Mouse (Mus musculus): ENCODE results near the gene Psma5. TPM values are rescaled to one million over a fixed set of nuclear protein-coding genes. Genes with fewer than 3 reads are reported as not detected.
A peak's percentile ranks its signal among the peaks of the same experiment; 100 is the strongest.
"Not testable (repeated sequence)": the region's sequence is repeated elsewhere in the genome, so short reads cannot be mapped to it uniquely, and the experiment has no call there.

Gene Psma5
- polyA plus RNA-seq, 1 experiment, result 191 TPM

DNA sequence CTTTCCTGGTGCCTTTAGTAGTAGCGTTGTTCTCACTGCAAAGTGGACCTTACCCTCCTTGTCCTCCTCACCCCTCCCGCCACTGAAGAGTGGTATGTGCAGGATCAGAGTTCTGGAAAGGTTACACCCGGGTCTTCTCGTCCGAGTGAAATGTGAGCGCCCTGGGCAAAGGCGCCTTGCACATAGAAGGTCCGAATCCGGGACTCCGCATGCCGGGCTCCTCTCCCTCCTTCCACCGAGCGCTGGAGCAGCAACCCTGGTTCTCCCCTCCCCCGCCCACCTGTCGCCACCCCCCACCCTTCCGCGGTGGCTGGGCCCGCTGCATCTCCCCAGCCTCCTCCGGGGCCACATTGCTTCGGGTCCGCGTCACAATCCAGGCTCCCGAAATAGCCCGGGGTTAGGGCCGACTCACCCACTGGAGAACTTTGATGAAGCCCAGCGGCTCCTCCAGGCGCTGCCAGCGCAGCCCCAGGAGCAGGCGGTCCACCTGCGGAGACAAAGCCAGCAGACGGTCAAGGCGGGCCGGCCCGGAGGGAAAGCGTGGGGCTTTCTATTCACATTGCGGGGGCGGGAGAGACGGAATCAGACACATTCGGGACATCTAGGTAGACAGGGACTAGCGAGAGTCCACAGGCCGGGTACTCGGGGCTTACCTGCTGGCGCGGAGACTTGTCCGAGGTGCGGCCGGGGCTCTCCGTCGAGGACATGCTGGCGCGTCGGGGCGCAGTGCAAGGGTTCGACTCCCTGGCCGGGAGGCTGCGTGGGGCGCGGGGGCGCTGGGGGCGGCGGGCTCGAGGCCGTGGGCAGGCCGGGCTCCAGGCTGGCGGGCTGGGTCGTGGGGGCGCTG lies 30.8 kb upstream of the Psma5 start:
- Histone ChIP-seq H3ac (ENCODE audit: control insufficient read depth, insufficient read length) (no peak overlapping the region), H3K36me3 (ENCODE audit: control insufficient read depth, insufficient read depth) (no peaks in the 10 kb centered on the region), H3K4me3 (no peak overlapping the region), H3K27me3 (ENCODE audit: control insufficient read depth, insufficient read depth, insufficient read length) (peaks cover 56% of the 10 kb centered on the region), H3K79me2 (ENCODE audit: control insufficient read depth, insufficient read depth) (no peaks in the 10 kb centered on the region), H3K4me2 (ENCODE audit: low read depth) (no peak overlapping the region)
- no peak for TF ChIP-seq MYOG (IDR thresholded peaks at IDR 0.05; ENCODE audit: control insufficient read depth in 1 of 3, insufficient read depth in 1 of 3, insufficient read length in 2 of 3, low read depth in 2 of 3)
- no peak for TF ChIP-seq E2F4 (IDR thresholded peaks at IDR 0.05; ENCODE audit: insufficient read depth)
- TF ChIP-seq MYOD1 (IDR thresholded peaks at IDR 0.05; ENCODE audit: control insufficient read depth in 1 of 3, insufficient read length in 2 of 3, low read depth in 2 of 3), result peak in 1 of 3 experiments; percentile 54
- no peak for TF ChIP-seq USF1 (IDR thresholded peaks at IDR 0.05; ENCODE audit: low read depth)

DNA sequence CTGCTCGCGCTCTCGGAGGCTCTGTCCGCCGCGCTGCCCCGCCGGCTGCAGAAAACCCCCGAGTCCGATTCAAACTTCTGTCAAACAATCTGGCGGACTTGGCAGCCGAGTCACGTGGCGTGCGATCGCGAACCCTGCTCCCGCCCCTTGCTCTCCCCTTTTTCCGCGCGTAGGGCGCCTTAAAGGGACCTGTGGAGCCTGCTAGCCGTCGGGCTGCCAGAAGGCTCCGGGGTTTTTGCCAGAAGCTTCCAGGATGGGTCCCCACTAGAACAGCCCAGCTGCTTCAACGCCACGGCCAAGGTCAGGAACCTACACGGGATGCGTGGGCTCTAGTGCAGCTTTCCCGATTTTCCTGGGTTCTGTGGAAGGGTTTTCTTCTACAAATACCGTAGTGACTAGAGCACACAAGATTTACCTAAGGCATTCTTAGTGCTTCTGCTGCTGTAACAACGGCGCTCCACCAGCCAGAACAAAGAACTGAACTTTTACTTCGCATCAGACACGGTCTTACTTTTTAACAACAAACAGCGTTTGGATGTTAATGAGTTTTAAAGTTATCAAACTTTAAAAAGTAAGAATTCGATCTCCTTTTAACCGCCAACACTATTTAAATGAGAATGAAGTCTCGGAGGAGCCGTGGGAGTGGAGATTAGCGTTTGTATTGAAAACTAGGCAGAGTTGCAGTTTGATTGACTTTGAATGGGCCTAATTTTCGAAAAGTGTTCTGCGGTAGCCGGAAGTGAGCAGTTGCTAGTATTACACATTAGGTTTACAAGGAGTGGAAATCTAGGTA lies 30.0 kb upstream of the Psma5 start, which contains the start of gene Sypl2:
Sypl2 (minus strand) TSS at position 91 of the 793 bp plus-strand sequence.
- H3K36me3 ChIP-seq (ENCODE audit: control insufficient read depth, insufficient read depth), result no peaks in the 10 kb centered on the region
- H3K4me3 ChIP-seq, result no peak within 1 kb of the TSS
- H3K4me2 ChIP-seq (ENCODE audit: low read depth), result peak within 1 kb of the TSS; percentile 6
- no peak for TF ChIP-seq MAX (IDR thresholded peaks at IDR 0.05; ENCODE audit: low read depth)
- no peak for TF ChIP-seq TCF12 (IDR thresholded peaks at IDR 0.05; ENCODE audit: insufficient read depth, poor library complexity, severe bottlenecking)
- TF ChIP-seq USF1 (IDR thresholded peaks at IDR 0.05; ENCODE audit: low read depth), result no peak
- TF ChIP-seq TCF3 (IDR thresholded peaks at IDR 0.05; ENCODE audit: insufficient read length, low read depth), result no peak
- TF ChIP-seq MYOD1 (IDR thresholded peaks at IDR 0.05; ENCODE audit: control insufficient read depth in 1 of 3, insufficient read length in 2 of 3, low read depth in 2 of 3), result no peak
- no peak for TF ChIP-seq E2F4 (IDR thresholded peaks at IDR 0.05; ENCODE audit: insufficient read depth)
- no peak for TF ChIP-seq POLR2AphosphoS2 (IDR thresholded peaks at IDR 0.05; ENCODE audit: insufficient read length, low read depth)
- TF ChIP-seq MYOG (IDR thresholded peaks at IDR 0.05; ENCODE audit: control insufficient read depth in 1 of 3, insufficient read depth in 1 of 3, insufficient read length in 2 of 3, low read depth in 2 of 3), result no peak
- TF ChIP-seq CEBPB (IDR thresholded peaks at IDR 0.05; ENCODE audit: insufficient read depth, poor library complexity, severe bottlenecking), result no peak
- TF ChIP-seq POLR2A (IDR thresholded peaks at IDR 0.05; ENCODE audit: insufficient read length, low read depth), result no peak
- no peak for TF ChIP-seq SRF (IDR thresholded peaks at IDR 0.05; ENCODE audit: control insufficient read depth, insufficient read length, low read depth)
- TF ChIP-seq REST (IDR thresholded peaks at IDR 0.05; ENCODE audit: insufficient read depth, insufficient read length), result no peak
- peaks cover 50% of the 10 kb centered on the region for H3K27me3 ChIP-seq (ENCODE audit: control insufficient read depth, insufficient read depth, insufficient read length)
- H3K79me2 ChIP-seq (ENCODE audit: control insufficient read depth, insufficient read depth), result no peaks in the 10 kb centered on the region
- H3ac ChIP-seq (ENCODE audit: control insufficient read depth, insufficient read length), result no peak within 1 kb of the TSS

DNA sequence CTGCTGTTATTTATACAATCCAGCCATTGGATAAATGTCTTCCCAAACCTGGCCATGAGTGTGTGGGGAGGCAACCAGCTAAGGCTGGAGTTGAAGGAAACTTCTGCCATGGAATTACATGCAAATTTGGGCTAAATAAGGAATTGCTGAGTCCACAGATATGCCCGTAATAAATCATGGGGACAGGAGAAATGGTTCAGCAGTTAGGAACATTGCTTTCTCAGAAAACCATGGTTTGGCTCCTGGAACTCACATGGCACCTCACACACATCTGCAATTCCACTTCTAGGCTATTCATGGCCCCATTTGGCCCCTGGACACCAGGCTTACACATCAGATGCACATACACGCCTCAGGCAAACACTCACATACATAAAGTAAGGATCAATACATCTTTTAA lies 29.2 kb upstream of the Psma5 start:
- Histone ChIP-seq H3K79me2 (ENCODE audit: control insufficient read depth, insufficient read depth) (no peaks in the 10 kb centered on the region), H3K27me3 (ENCODE audit: control insufficient read depth, insufficient read depth, insufficient read length) (peaks cover 45% of the 10 kb centered on the region), H3K36me3 (ENCODE audit: control insufficient read depth, insufficient read depth) (no peaks in the 10 kb centered on the region), H3ac (ENCODE audit: control insufficient read depth, insufficient read length) (no peak overlapping the region), H3K4me3 (no peak overlapping the region), H3K4me2 (ENCODE audit: low read depth) (no peak overlapping the region)
- TF ChIP-seq E2F4 (IDR thresholded peaks at IDR 0.05; ENCODE audit: insufficient read depth) (no peak), MYOG (IDR thresholded peaks at IDR 0.05; ENCODE audit: control insufficient read depth in 1 of 3, insufficient read depth in 1 of 3, insufficient read length in 2 of 3, low read depth in 2 of 3) (no peak), MAX (IDR thresholded peaks at IDR 0.05; ENCODE audit: low read depth) (no peak), TCF3 (IDR thresholded peaks at IDR 0.05; ENCODE audit: insufficient read length, low read depth) (no peak), CEBPB (IDR thresholded peaks at IDR 0.05; ENCODE audit: insufficient read depth, poor library complexity, severe bottlenecking) (no peak), POLR2A (IDR thresholded peaks at IDR 0.05; ENCODE audit: insufficient read length, low read depth) (no peak), USF1 (IDR thresholded peaks at IDR 0.05; ENCODE audit: low read depth) (no peak)

DNA sequence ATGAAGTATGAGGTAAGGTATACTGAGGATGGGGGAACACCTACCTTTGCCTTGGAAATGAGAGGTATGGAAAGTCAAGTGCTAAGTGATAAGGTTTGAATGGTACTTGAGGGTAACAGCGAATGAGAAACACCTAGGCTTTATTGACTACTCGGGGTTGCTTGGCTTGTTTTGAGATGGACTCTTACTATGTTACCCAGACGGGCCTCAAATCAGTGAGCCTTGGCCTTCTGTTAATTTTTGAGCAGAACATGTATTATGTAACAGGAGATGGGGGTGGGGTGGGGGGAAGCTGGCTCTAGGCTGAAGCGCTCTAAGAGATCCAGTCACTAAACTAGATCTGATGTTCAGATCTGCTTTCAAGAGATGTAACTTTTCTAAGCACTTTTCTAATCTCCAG lies 25.1 kb upstream of the Psma5 start:
- Histone ChIP-seq H3K4me3 (no peak overlapping the region), H3K4me2 (ENCODE audit: low read depth) (no peak overlapping the region), H3K27me3 (ENCODE audit: control insufficient read depth, insufficient read depth, insufficient read length) (peaks cover 15% of the 10 kb centered on the region)

DNA sequence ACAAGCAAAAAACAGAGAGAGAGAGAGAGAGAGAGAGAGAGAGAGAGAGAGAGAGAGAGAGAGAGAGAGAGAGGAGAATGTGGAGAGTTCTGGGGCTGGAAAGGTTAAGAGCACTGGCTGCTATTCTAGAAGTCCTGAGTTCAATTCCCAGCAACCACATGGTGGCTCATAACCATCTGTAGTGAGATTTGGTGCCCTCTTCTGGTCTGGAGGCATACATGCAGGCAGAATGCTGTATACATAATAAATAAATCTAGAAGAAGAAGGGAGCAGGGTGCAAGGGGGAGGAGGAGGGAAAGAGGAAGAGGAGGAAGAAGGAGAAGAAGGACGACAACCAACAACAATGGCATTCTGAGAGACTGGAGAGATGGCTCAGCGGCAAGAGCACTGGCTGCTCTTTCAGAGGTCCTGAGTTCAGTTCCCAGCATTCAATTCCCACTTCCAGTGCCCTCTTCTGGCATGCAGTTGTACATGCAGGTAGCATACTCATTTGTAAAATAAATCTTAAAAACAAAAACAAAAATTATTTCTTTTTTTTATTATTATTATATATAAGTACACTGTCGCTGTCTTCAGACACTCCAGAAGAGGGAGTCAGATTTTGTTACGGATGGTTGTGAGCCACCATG lies 19.1 kb upstream of the Psma5 start:
- not testable (repeated sequence) for H3K4me2 ChIP-seq (ENCODE audit: low read depth); H3K79me2 ChIP-seq (ENCODE audit: control insufficient read depth, insufficient read depth); H3K4me3 ChIP-seq; H3ac ChIP-seq (ENCODE audit: control insufficient read depth, insufficient read length); H3K36me3 ChIP-seq (ENCODE audit: control insufficient read depth, insufficient read depth); H3K27me3 ChIP-seq (ENCODE audit: control insufficient read depth, insufficient read depth, insufficient read length)

More for the DNA sequence above, 25.1 kb upstream of the Psma5 start:
- Histone ChIP-seq H3K79me2 (ENCODE audit: control insufficient read depth, insufficient read depth) (no peaks in the 10 kb centered on the region), H3ac (ENCODE audit: control insufficient read depth, insufficient read length) (no peak overlapping the region), H3K36me3 (ENCODE audit: control insufficient read depth, insufficient read depth) (no peaks in the 10 kb centered on the region)
- TF ChIP-seq POLR2AphosphoS2 (IDR thresholded peaks at IDR 0.05; ENCODE audit: insufficient read length, low read depth), result no peak
- TF ChIP-seq TCF12 (IDR thresholded peaks at IDR 0.05; ENCODE audit: insufficient read depth, poor library complexity, severe bottlenecking), result no peak
- no peak for TF ChIP-seq E2F4 (IDR thresholded peaks at IDR 0.05; ENCODE audit: insufficient read depth)
- TF ChIP-seq MYOG (IDR thresholded peaks at IDR 0.05; ENCODE audit: control insufficient read depth in 1 of 3, insufficient read depth in 1 of 3, insufficient read length in 2 of 3, low read depth in 2 of 3), result no peak
- TF ChIP-seq POLR2A (IDR thresholded peaks at IDR 0.05; ENCODE audit: insufficient read length, low read depth), result no peak
- no peak for TF ChIP-seq MYOD1 (IDR thresholded peaks at IDR 0.05; ENCODE audit: control insufficient read depth in 1 of 3, insufficient read length in 2 of 3, low read depth in 2 of 3)
- TF ChIP-seq USF1 (IDR thresholded peaks at IDR 0.05; ENCODE audit: low read depth), result no peak
- TF ChIP-seq SRF (IDR thresholded peaks at IDR 0.05; ENCODE audit: control insufficient read depth, insufficient read length, low read depth), result no peak
- no peak for TF ChIP-seq CEBPB (IDR thresholded peaks at IDR 0.05; ENCODE audit: insufficient read depth, poor library complexity, severe bottlenecking)
- TF ChIP-seq MAX (IDR thresholded peaks at IDR 0.05; ENCODE audit: low read depth), result no peak
- TF ChIP-seq REST (IDR thresholded peaks at IDR 0.05; ENCODE audit: insufficient read depth, insufficient read length), result no peak
- TF ChIP-seq TCF3 (IDR thresholded peaks at IDR 0.05; ENCODE audit: insufficient read length, low read depth), result no peak

Data from myocyte (in vitro differentiated cells).